In genomic region chr15:89428821-89429351, GRCm38 (mm10) we compare ENCODE assay signal across 7 mouse cellular contexts. TPM values are rescaled to one million over a fixed set of nuclear protein-coding genes. Genes with fewer than 3 reads are reported as not detected.
DNase-seq lines count a peak whose midpoint lies in the region; ATAC-seq and TF ChIP-seq lines count a peak whose summit lies in the region.

No protein-coding gene starts in this region.

- peak overlapping the region; percentile 86 for H3K4me2 ChIP-seq in embryonic facial prominence, embryonic 15.5 days (replicated peaks)
- H3K4me2 ChIP-seq in limb, embryonic 11.5 days (ENCODE audit: low read depth, severe bottlenecking) = peak overlapping the region; percentile 91

- peak overlapping the region; percentile 98 for H3K4me3 ChIP-seq in megakaryocyte, embryonic 14.5 days (replicated peaks)
- H3K4me3 ChIP-seq in embryonic facial prominence, embryonic 15.5 days (replicated peaks) = peak overlapping the region; percentile 84
- H3K4me3 ChIP-seq in limb, embryonic 11.5 days (ENCODE audit: low read depth, low read length) = peak overlapping the region; percentile 53
- peak overlapping the region; percentile 72 for H3K4me3 ChIP-seq in small intestine, adult 2 months (ENCODE audit: low read depth, low read length)

- no peak for TF ChIP-seq CTCF in small intestine, adult 2 months (IDR thresholded peaks at IDR 0.05; ENCODE audit: extremely low read depth, insufficient read length, insufficient replicate concordance, low read depth, low read length)

- peaks cover 38% of the 10 kb centered on the region for H3K4me1 ChIP-seq in megakaryocyte, embryonic 14.5 days
- peaks cover 21% of the 10 kb centered on the region for H3K4me1 ChIP-seq in embryonic facial prominence, embryonic 15.5 days
- H3K4me1 ChIP-seq in limb, embryonic 11.5 days (ENCODE audit: control insufficient read depth, insufficient read depth, low read length) = peaks cover 9% of the 10 kb centered on the region
- peaks cover 7% of the 10 kb centered on the region; the same call in 1 of the 2 replicates for H3K4me1 ChIP-seq in small intestine, adult 2 months (ENCODE audit: control insufficient read depth, insufficient read depth, insufficient read length, low read length)

- TF ChIP-seq POLR2A in small intestine, adult 2 months (IDR thresholded peaks at IDR 0.05; ENCODE audit: low read depth, low read length) = no peak

- peak overlapping the region; percentile 98 for H3K27ac ChIP-seq in embryonic facial prominence, embryonic 15.5 days (replicated peaks)
- H3K27ac ChIP-seq in limb, embryonic 11.5 days (replicated peaks; ENCODE audit: low read depth, low read length) = no peak overlapping the region
- peak overlapping the region; percentile 69 for H3K27ac ChIP-seq in small intestine, adult 2 months (ENCODE audit: insufficient read depth, low read depth, low read length)

- no peaks in the 10 kb centered on the region for H3K9me3 ChIP-seq in megakaryocyte, embryonic 14.5 days
- no peaks in the 10 kb centered on the region for H3K9me3 ChIP-seq in embryonic facial prominence, embryonic 15.5 days (replicated peaks)
- H3K9me3 ChIP-seq in limb, embryonic 11.5 days (ENCODE audit: control insufficient read depth, low read length) = no peaks in the 10 kb centered on the region

- WGBS in embryonic facial prominence, embryonic 15.5 days = 4% methylated on average over 22 of the region's 22 CpGs
- WGBS in limb, embryonic 11.5 days = 5% methylated on average over 22 of the region's 22 CpGs
- WGBS in small intestine, adult 2 months = 4% methylated on average over 22 of the region's 22 CpGs

- no peak for DNase-seq in limb, embryonic 11.5 days (ENCODE audit: low spot score)
- DNase-seq in gastrocnemius, postnatal 10 days = no peak
- no peak for DNase-seq in layer of hippocampus, postnatal 25 days (ENCODE audit: extremely low spot score in 1 of 2, low spot score in 1 of 2)

- H3K9ac ChIP-seq in embryonic facial prominence, embryonic 15.5 days = peak overlapping the region; percentile 63
- peak overlapping the region; percentile 54 for H3K9ac ChIP-seq in limb, embryonic 11.5 days (ENCODE audit: low read length)

- H3K36me3 ChIP-seq in megakaryocyte, embryonic 14.5 days (replicated peaks; ENCODE audit: low read length) = peaks cover 42% of the 10 kb centered on the region
- peaks cover 22% of the 10 kb centered on the region for H3K36me3 ChIP-seq in embryonic facial prominence, embryonic 15.5 days
- peaks cover 2% of the 10 kb centered on the region; the same call in 1 of the 2 replicates for H3K36me3 ChIP-seq in limb, embryonic 11.5 days (ENCODE audit: control insufficient read depth, insufficient read depth, low read length)
- H3K36me3 ChIP-seq in small intestine, adult 2 months (ENCODE audit: control insufficient read depth, insufficient read depth, low read length) = peaks cover 37% of the 10 kb centered on the region

- no peak for ATAC-seq in megakaryocyte, adult 5-6 weeks (ENCODE audit: poor library complexity, severe bottlenecking)
- ATAC-seq in embryonic facial prominence, embryonic 15.5 days (ENCODE audit: insufficient number of reproducible peaks, low FRiP score, low TSS enrichment, low read depth) = 0 out of 2 replicates have a peak, but pooled peaks have one; percentile 18
- ATAC-seq in limb, embryonic 11.5 days (ENCODE audit: insufficient number of reproducible peaks, low FRiP score, low TSS enrichment, low read depth) = peak; percentile 44; the same call in 1 of the 2 replicates

- H3K27me3 ChIP-seq in megakaryocyte, embryonic 14.5 days (replicated peaks) = no peaks in the 10 kb centered on the region
- no peaks in the 10 kb centered on the region for H3K27me3 ChIP-seq in embryonic facial prominence, embryonic 15.5 days
- H3K27me3 ChIP-seq in limb, embryonic 11.5 days (ENCODE audit: control insufficient read depth, insufficient read depth, low read length) = no peaks in the 10 kb centered on the region
- no peaks in the 10 kb centered on the region for H3K27me3 ChIP-seq in small intestine, adult 2 months (ENCODE audit: control insufficient read depth, insufficient read depth, low read length)

RNA-seq across cellular contexts. Expression of gene C730034F03Rik, which starts 0.5 kb away (rescaled TPM):
- not detected in 2 replicates for polyA plus RNA-seq in megakaryocyte, embryonic 14.5 days (2012; ENCODE audit: insufficient read depth, low replicate concordance)
- total RNA-seq in megakaryocyte, adult 5-6 weeks (2015) = 1.8 and 2.1 TPM in 2 replicates
- 7.6 and 9.2 TPM in 2 replicates for total RNA-seq in megakaryocyte, adult 5-6 weeks (2017)
- polyA plus RNA-seq in embryonic facial prominence, embryonic 15.5 days (2015; fragmentation: Nextera tagmentation; extraction: Ambion mirVana) = 4.8 TPM in 2 replicates
- polyA plus RNA-seq in limb, embryonic 11.5 days (2014; fragmentation: Nextera tagmentation; extraction: Ambion mirVana) = 1.7 and 2.0 TPM in 2 replicates
- polyA plus RNA-seq in small intestine, adult 2 months (2012; rRNA removed) = 0.17 and 0.76 TPM in 2 replicates
- total RNA-seq in gastrocnemius, postnatal 10 days (2021) = under 1 TPM; 0.38 to 0.88 TPM
- 1 to 10 TPM; 2.1 to 2.4 TPM for total RNA-seq in layer of hippocampus, postnatal 25 days (2021)

RNA-seq across cellular contexts. Expression of gene Gm44502, which starts 0.6 kb away (rescaled TPM):
- 0.13 and 0.50 TPM in 2 replicates for polyA plus RNA-seq in megakaryocyte, embryonic 14.5 days (2012; ENCODE audit: insufficient read depth, low replicate concordance)
- not detected in 2 replicates for total RNA-seq in megakaryocyte, adult 5-6 weeks (2015)
- 0.26 and 0.45 TPM in 2 replicates for total RNA-seq in megakaryocyte, adult 5-6 weeks (2017)
- not detected in 2 replicates for polyA plus RNA-seq in embryonic facial prominence, embryonic 15.5 days (2015; fragmentation: Nextera tagmentation; extraction: Ambion mirVana)
- polyA plus RNA-seq in limb, embryonic 11.5 days (2014; fragmentation: Nextera tagmentation; extraction: Ambion mirVana) = not detected in 2 replicates
- polyA plus RNA-seq in small intestine, adult 2 months (2012; rRNA removed) = 3.0 and 5.0 TPM in 2 replicates
- total RNA-seq in gastrocnemius, postnatal 10 days (2021) = under 1 TPM; 0.66 to 0.81 TPM
- total RNA-seq in layer of hippocampus, postnatal 25 days (2021) = not detected

RNA-seq across cellular contexts. Expression of gene Chkb, which starts 0.8 kb away (rescaled TPM):
- polyA plus RNA-seq in megakaryocyte, embryonic 14.5 days (2012; ENCODE audit: insufficient read depth, low replicate concordance) = 27.6 and 63.0 TPM in 2 replicates
- 68.2 and 74.9 TPM in 2 replicates for total RNA-seq in megakaryocyte, adult 5-6 weeks (2015)
- 28.6 and 29.3 TPM in 2 replicates for total RNA-seq in megakaryocyte, adult 5-6 weeks (2017)
- 56.4 and 59.6 TPM in 2 replicates for polyA plus RNA-seq in embryonic facial prominence, embryonic 15.5 days (2015; fragmentation: Nextera tagmentation; extraction: Ambion mirVana)
- polyA plus RNA-seq in limb, embryonic 11.5 days (2014; fragmentation: Nextera tagmentation; extraction: Ambion mirVana) = 48.7 and 50.1 TPM in 2 replicates
- polyA plus RNA-seq in small intestine, adult 2 months (2012; rRNA removed) = 45.6 and 104 TPM in 2 replicates
- 10 to 100 TPM; 21.4 to 40.0 TPM for total RNA-seq in gastrocnemius, postnatal 10 days (2021)
- 10 to 100 TPM; 34.3 to 43.4 TPM for total RNA-seq in layer of hippocampus, postnatal 25 days (2021)

RNA-seq across cellular contexts. Expression of gene Cpt1b, which starts 3.2 kb away (rescaled TPM):
- polyA plus RNA-seq in megakaryocyte, embryonic 14.5 days (2012; ENCODE audit: insufficient read depth, low replicate concordance) = 0.31 TPM in 1 of 2 replicates, not detected in the other
- 0.82 and 1.3 TPM in 2 replicates for total RNA-seq in megakaryocyte, adult 5-6 weeks (2015)
- total RNA-seq in megakaryocyte, adult 5-6 weeks (2017) = 0.61 and 0.88 TPM in 2 replicates
- polyA plus RNA-seq in embryonic facial prominence, embryonic 15.5 days (2015; fragmentation: Nextera tagmentation; extraction: Ambion mirVana) = 0.97 and 1.1 TPM in 2 replicates
- 1.0 and 1.2 TPM in 2 replicates for polyA plus RNA-seq in limb, embryonic 11.5 days (2014; fragmentation: Nextera tagmentation; extraction: Ambion mirVana)
- 1.4 and 3.4 TPM in 2 replicates for polyA plus RNA-seq in small intestine, adult 2 months (2012; rRNA removed)
- 100 to 1,000 TPM; 204 to 222 TPM for total RNA-seq in gastrocnemius, postnatal 10 days (2021)
- 1 to 10 TPM; 1.4 to 2.3 TPM for total RNA-seq in layer of hippocampus, postnatal 25 days (2021)

RNA-seq across cellular contexts. Expression of gene Syce3, which starts 18.6 kb away (rescaled TPM):
- polyA plus RNA-seq in megakaryocyte, embryonic 14.5 days (2012; ENCODE audit: insufficient read depth, low replicate concordance) = not detected in 2 replicates
- total RNA-seq in megakaryocyte, adult 5-6 weeks (2015) = not detected in 2 replicates
- total RNA-seq in megakaryocyte, adult 5-6 weeks (2017) = not detected in 2 replicates
- polyA plus RNA-seq in embryonic facial prominence, embryonic 15.5 days (2015; fragmentation: Nextera tagmentation; extraction: Ambion mirVana) = not detected in 2 replicates
- not detected in 2 replicates for polyA plus RNA-seq in limb, embryonic 11.5 days (2014; fragmentation: Nextera tagmentation; extraction: Ambion mirVana)
- polyA plus RNA-seq in small intestine, adult 2 months (2012; rRNA removed) = 0.60 and 0.93 TPM in 2 replicates
- total RNA-seq in gastrocnemius, postnatal 10 days (2021) = not detected
- total RNA-seq in layer of hippocampus, postnatal 25 days (2021) = not detected
